Mouse (Mus musculus): ENCODE measurements around the gene Zbed5. TPM values are rescaled to one million over a fixed set of nuclear protein-coding genes. Genes with fewer than 3 reads are reported as not detected.
A peak's percentile ranks its signal among the peaks of the same experiment; 100 is the strongest.

Gene Zbed5
- polyA plus RNA-seq, 1 experiment: 1.7 TPM

DNA sequence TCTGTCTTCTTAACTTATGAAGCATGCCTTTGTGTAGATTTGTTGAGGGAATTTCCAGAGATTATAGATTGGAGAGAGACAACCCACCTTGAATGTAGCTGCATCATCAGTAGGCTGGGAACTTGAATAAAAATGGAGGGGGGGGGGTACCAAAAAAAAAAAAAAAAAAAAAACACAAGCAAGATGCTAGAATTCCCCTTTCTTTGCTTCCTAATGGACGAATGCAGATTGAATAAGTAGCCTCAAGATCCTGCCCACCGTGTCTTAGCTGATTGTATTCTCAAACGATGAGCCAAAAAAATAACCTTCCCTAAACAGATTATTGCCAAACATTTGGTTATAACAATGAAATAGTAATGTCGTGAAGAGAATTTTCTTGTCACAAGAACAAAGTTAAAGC, 12.3 kb downstream of the Zbed5 start:
- TF ChIP-seq TCF3 (IDR thresholded peaks at IDR 0.05; ENCODE audit: insufficient read length, low read depth) (no peak), E2F4 (IDR thresholded peaks at IDR 0.05; ENCODE audit: insufficient read depth) (no peak), CEBPB (IDR thresholded peaks at IDR 0.05; ENCODE audit: insufficient read depth, poor library complexity, severe bottlenecking) (no peak), USF1 (IDR thresholded peaks at IDR 0.05; ENCODE audit: low read depth) (no peak), MYOG (IDR thresholded peaks at IDR 0.05; ENCODE audit: control insufficient read depth in 1 of 3, insufficient read depth in 1 of 3, insufficient read length in 2 of 3, low read depth in 2 of 3) (no peak), TCF12 (IDR thresholded peaks at IDR 0.05; ENCODE audit: insufficient read depth, poor library complexity, severe bottlenecking) (no peak), POLR2AphosphoS2 (IDR thresholded peaks at IDR 0.05; ENCODE audit: insufficient read length, low read depth) (no peak), MAX (IDR thresholded peaks at IDR 0.05; ENCODE audit: low read depth) (no peak), MYOD1 (IDR thresholded peaks at IDR 0.05; ENCODE audit: control insufficient read depth in 1 of 3, insufficient read length in 2 of 3, low read depth in 2 of 3) (no peak), POLR2A (IDR thresholded peaks at IDR 0.05; ENCODE audit: insufficient read length, low read depth) (no peak), REST (IDR thresholded peaks at IDR 0.05; ENCODE audit: insufficient read depth, insufficient read length) (no peak), SRF (IDR thresholded peaks at IDR 0.05; ENCODE audit: control insufficient read depth, insufficient read length, low read depth) (no peak)
- Histone ChIP-seq H3K79me2 (ENCODE audit: control insufficient read depth, insufficient read depth) (no peaks in the 10 kb centered on the region), H3ac (ENCODE audit: control insufficient read depth, insufficient read length) (no peak overlapping the region), H3K27me3 (ENCODE audit: control insufficient read depth, insufficient read depth, insufficient read length) (no peaks in the 10 kb centered on the region), H3K4me2 (ENCODE audit: low read depth) (peak overlapping the region; percentile 99), H3K36me3 (ENCODE audit: control insufficient read depth, insufficient read depth) (no peaks in the 10 kb centered on the region), H3K4me3 (peak overlapping the region; percentile 30)

- Histone ChIP-seq H3K4me3 (peak within 1 kb of the TSS; percentile 30), H3ac (ENCODE audit: control insufficient read depth, insufficient read length) (peak within 1 kb of the TSS; percentile 46), H3K36me3 (ENCODE audit: control insufficient read depth, insufficient read depth) (no peaks in the 10 kb centered on the region), H3K4me2 (ENCODE audit: low read depth) (peak within 1 kb of the TSS; percentile 99), H3K79me2 (ENCODE audit: control insufficient read depth, insufficient read depth) (no peaks in the 10 kb centered on the region), H3K27me3 (ENCODE audit: control insufficient read depth, insufficient read depth, insufficient read length) (no peaks in the 10 kb centered on the region)
- TF ChIP-seq MAX (IDR thresholded peaks at IDR 0.05; ENCODE audit: low read depth) (no peak), POLR2A (IDR thresholded peaks at IDR 0.05; ENCODE audit: insufficient read length, low read depth) (peak; percentile 86), E2F4 (IDR thresholded peaks at IDR 0.05; ENCODE audit: insufficient read depth) (no peak), SRF (IDR thresholded peaks at IDR 0.05; ENCODE audit: control insufficient read depth, insufficient read length, low read depth) (peak; percentile 10), REST (IDR thresholded peaks at IDR 0.05; ENCODE audit: insufficient read depth, insufficient read length) (no peak), TCF3 (IDR thresholded peaks at IDR 0.05; ENCODE audit: insufficient read length, low read depth) (no peak), CEBPB (IDR thresholded peaks at IDR 0.05; ENCODE audit: insufficient read depth, poor library complexity, severe bottlenecking) (no peak), USF1 (IDR thresholded peaks at IDR 0.05; ENCODE audit: low read depth) (no peak), TCF12 (IDR thresholded peaks at IDR 0.05; ENCODE audit: insufficient read depth, poor library complexity, severe bottlenecking) (no peak), POLR2AphosphoS2 (IDR thresholded peaks at IDR 0.05; ENCODE audit: insufficient read length, low read depth) (peak; percentile 76), MYOG (IDR thresholded peaks at IDR 0.05; ENCODE audit: control insufficient read depth in 1 of 3, insufficient read depth in 1 of 3, insufficient read length in 2 of 3, low read depth in 2 of 3) (peak in 2 of 3 experiments; percentile 84 to 86), MYOD1 (IDR thresholded peaks at IDR 0.05; ENCODE audit: control insufficient read depth in 1 of 3, insufficient read length in 2 of 3, low read depth in 2 of 3) (peak in 2 of 3 experiments; percentile 76 to 88)
Observed at GRCm38 (mm10) chr5:129908242-129908965, 12.9 kb downstream of the Zbed5 start, which contains the start of gene Nupr1l. Nupr1l (plus strand) TSS chr5:129908540.

DNA sequence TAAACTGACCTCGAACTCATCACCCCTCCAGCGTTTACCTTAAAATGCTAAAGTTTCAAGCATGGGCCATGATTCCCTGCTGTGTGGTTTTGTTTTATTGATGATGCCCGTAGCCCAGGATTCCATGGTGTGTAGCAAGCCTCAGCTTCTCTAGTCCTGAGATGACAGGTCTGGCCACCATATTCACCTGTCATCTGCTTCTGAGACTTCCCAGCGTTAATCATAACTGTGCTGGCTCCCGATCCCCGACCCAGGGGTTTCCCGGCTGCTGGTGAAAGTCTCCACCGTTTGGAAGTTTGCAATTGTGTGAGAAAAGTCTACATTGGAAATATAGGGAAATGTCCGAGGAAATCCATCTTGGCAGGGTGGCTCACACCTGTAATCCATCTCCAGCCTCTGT, 13.6 kb downstream of the Zbed5 start:
- Histone ChIP-seq H3ac (ENCODE audit: control insufficient read depth, insufficient read length) (peak overlapping the region; percentile 46), H3K27me3 (ENCODE audit: control insufficient read depth, insufficient read depth, insufficient read length) (no peaks in the 10 kb centered on the region), H3K4me2 (ENCODE audit: low read depth) (peak overlapping the region; percentile 99), H3K36me3 (ENCODE audit: control insufficient read depth, insufficient read depth) (no peaks in the 10 kb centered on the region), H3K4me3 (peak overlapping the region; percentile 30), H3K79me2 (ENCODE audit: control insufficient read depth, insufficient read depth) (no peaks in the 10 kb centered on the region)
- no peak for TF ChIP-seq CEBPB (IDR thresholded peaks at IDR 0.05; ENCODE audit: insufficient read depth, poor library complexity, severe bottlenecking)
- TF ChIP-seq E2F4 (IDR thresholded peaks at IDR 0.05; ENCODE audit: insufficient read depth): no peak
- no peak for TF ChIP-seq POLR2AphosphoS2 (IDR thresholded peaks at IDR 0.05; ENCODE audit: insufficient read length, low read depth)
- TF ChIP-seq MYOD1 (IDR thresholded peaks at IDR 0.05; ENCODE audit: control insufficient read depth in 1 of 3, insufficient read length in 2 of 3, low read depth in 2 of 3): no peak
- no peak for TF ChIP-seq TCF12 (IDR thresholded peaks at IDR 0.05; ENCODE audit: insufficient read depth, poor library complexity, severe bottlenecking)
- TF ChIP-seq MAX (IDR thresholded peaks at IDR 0.05; ENCODE audit: low read depth): no peak
- TF ChIP-seq MYOG (IDR thresholded peaks at IDR 0.05; ENCODE audit: control insufficient read depth in 1 of 3, insufficient read depth in 1 of 3, insufficient read length in 2 of 3, low read depth in 2 of 3): no peak
- no peak for TF ChIP-seq SRF (IDR thresholded peaks at IDR 0.05; ENCODE audit: control insufficient read depth, insufficient read length, low read depth)
- no peak for TF ChIP-seq USF1 (IDR thresholded peaks at IDR 0.05; ENCODE audit: low read depth)
- TF ChIP-seq TCF3 (IDR thresholded peaks at IDR 0.05; ENCODE audit: insufficient read length, low read depth): no peak
- no peak for TF ChIP-seq REST (IDR thresholded peaks at IDR 0.05; ENCODE audit: insufficient read depth, insufficient read length)

DNA sequence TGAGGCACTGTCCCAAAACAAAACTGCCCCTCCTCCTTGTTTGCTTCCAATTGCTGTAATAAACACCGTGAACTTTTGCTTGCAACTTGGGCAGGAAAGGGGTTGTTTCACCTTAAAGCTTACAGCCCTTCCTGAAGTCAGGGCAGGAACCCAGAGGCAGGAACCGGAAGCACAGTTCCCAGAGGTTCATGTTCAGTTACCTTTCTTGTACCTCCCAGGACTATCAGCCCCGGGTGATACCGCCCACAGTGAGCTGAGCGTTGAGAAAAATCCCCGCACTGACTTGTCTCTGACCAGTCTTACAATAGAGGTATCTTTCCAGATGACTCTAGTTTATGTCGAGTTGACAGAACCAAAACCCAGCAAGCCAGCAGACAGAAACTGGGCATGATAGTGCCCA, 14.1 kb downstream of the Zbed5 start:
- no peaks in the 10 kb centered on the region for H3K36me3 ChIP-seq (ENCODE audit: control insufficient read depth, insufficient read depth)
- no peaks in the 10 kb centered on the region for H3K79me2 ChIP-seq (ENCODE audit: control insufficient read depth, insufficient read depth)
- no peaks in the 10 kb centered on the region for H3K27me3 ChIP-seq (ENCODE audit: control insufficient read depth, insufficient read depth, insufficient read length)
- no peak overlapping the region for H3ac ChIP-seq (ENCODE audit: control insufficient read depth, insufficient read length)
- H3K4me2 ChIP-seq (ENCODE audit: low read depth): no peak overlapping the region
- TF ChIP-seq USF1 (IDR thresholded peaks at IDR 0.05; ENCODE audit: low read depth) (no peak), POLR2A (IDR thresholded peaks at IDR 0.05; ENCODE audit: insufficient read length, low read depth) (no peak)
- no peak overlapping the region for H3K4me3 ChIP-seq

Data from myocyte (in vitro differentiated cells).